Mouse (Mus musculus): ENCODE measurements around the gene Krt88. TPM values are rescaled to one million over a fixed set of nuclear protein-coding genes. Genes with fewer than 3 reads are reported as not detected.

Gene Krt88
- polyA plus RNA-seq, 1 experiment from 2014 or later, result not detected

DNA sequence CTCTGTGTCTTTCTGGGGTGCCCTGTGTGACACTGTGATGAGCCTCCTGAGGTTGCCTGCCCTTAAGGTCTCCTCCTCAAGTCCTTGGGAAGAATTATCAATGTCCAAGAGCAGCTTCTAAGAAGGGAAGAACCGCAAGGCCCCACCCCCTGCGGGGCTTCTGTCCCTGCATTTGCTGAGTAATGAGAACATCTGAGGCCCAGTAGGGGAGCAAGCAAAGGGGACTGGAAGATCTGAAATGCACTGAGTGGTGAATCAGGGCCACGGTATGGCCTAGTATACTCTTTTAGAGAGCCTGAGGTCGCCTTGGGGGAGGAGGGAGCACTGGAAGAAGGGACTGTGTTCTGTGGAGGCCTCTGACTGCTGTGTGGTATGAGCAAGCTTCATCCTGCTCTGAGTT is 34.5 kb downstream of the Krt88 start:
- 42% methylated on average over 4 of the region's 4 CpGs for WGBS
- no peak overlapping the region for H3K27ac ChIP-seq (replicated peaks)
- H3K36me3 ChIP-seq (replicated peaks), result no peaks in the 10 kb centered on the region
- H3K9me3 ChIP-seq, result no peaks in the 10 kb centered on the region
- H3K27me3 ChIP-seq (replicated peaks; ENCODE audit: low read depth, poor library complexity, severe bottlenecking), result peaks cover 36% of the 10 kb centered on the region
- H3K4me3 ChIP-seq, result no peak overlapping the region
- DNase-seq (ENCODE audit: low spot score), result no peak
- H3K4me1 ChIP-seq, result peaks cover 22% of the 10 kb centered on the region

DNA sequence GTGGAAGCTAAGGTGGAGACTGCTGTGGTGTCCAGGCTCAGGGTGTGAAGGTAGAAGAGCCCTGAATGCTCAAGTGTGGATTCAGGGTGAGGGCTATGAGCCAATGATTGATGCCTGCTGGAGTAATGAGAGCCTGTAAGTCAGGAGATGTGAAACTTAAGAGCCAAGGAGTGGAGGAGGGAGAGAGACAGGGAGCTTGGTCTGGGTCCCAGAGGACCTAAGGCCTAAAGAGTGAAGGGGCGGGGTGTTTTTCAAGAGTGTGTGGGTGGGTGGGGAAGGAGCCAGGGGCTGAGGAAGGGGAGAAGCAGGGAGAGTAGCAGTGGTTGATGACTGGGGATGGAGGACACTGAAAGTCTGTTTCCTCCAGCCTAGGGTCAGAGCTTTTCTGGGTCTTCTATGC is 36.1 kb downstream of the Krt88 start:
- Histone ChIP-seq H3K4me3 (no peak overlapping the region), H3K27me3 (replicated peaks; ENCODE audit: low read depth, poor library complexity, severe bottlenecking) (peaks cover 24% of the 10 kb centered on the region), H3K9me3 (no peaks in the 10 kb centered on the region), H3K27ac (replicated peaks) (no peak overlapping the region), H3K36me3 (replicated peaks) (no peaks in the 10 kb centered on the region), H3K4me1 (peaks cover 22% of the 10 kb centered on the region)
- no peak for DNase-seq (ENCODE audit: low spot score)
- WGBS, result 86% methylated on average over 1 of the region's 1 CpGs

DNA sequence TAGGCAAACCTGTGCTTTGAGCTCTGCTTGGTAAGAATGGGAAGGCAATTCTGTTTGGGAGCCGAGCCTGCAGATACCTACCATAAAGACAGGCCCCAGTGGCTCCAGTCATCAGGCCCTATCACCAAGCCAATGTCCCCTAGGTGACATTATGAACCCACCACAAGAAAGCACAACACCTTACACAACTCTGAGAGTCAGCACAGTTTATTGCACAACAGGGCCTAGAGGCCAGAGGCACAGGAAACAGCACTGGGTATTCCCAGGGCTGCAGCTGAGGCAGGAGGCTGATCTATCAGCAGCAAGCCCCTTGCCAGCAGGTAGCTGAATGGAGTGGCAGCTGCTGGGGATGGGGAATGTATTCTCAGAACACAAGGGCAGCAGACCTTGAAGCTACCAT is 37.4 kb downstream of the Krt88 start:
- peak overlapping the region; percentile 15; the same call in 1 of the 2 replicates for H3K27ac ChIP-seq (replicated peaks)
- H3K9me3 ChIP-seq, result no peaks in the 10 kb centered on the region
- DNase-seq (ENCODE audit: low spot score), result no peak
- 86% methylated on average over 1 of the region's 1 CpGs for WGBS
- H3K4me1 ChIP-seq, result peaks cover 11% of the 10 kb centered on the region; the same call in 1 of the 2 replicates
- H3K4me3 ChIP-seq, result no peak overlapping the region
- H3K27me3 ChIP-seq (replicated peaks; ENCODE audit: low read depth, poor library complexity, severe bottlenecking), result peaks cover 11% of the 10 kb centered on the region
- H3K36me3 ChIP-seq (replicated peaks), result no peaks in the 10 kb centered on the region

DNA sequence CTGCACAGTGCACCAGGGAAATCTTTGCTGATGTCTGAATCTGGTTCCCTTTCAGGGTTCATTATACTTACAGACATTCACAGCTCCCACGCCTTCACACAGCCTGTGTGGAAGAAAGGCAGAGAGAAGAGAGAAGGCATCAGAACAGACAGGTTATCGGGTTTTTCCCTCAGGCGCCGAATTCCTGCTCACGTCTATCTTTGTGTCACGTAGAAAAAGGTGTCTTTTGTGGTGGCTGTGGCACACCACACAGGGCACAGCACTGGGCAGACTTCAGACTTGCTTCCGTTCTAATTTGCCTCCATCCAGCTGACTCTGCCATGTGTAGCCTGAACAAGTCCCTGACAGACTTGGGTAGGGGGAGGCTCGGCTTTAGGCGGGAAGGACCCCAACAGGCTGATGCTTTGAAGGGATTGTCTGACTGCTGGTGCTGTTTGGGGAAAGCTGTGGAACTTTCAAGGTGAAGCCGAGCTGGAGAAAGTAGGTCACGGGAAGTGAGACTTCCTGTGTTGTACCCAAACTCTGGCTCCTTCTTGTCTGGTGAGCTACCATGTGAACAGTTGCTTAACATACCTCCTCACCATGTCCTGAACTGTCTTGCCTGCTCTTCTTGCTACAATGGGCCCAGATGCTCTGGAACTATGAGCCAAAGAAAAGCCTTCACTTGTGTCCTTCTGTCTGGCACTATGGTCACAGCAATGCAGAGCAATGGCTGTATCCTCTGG is 38.5 kb downstream of the Krt88 start:
- DNase-seq (ENCODE audit: low spot score), result no peak
- no peaks in the 10 kb centered on the region for H3K36me3 ChIP-seq (replicated peaks)
- H3K27ac ChIP-seq (replicated peaks), result no peak overlapping the region
- 77% methylated on average over 11 of the region's 11 CpGs for WGBS
- peaks cover 11% of the 10 kb centered on the region; the same call in 1 of the 2 replicates for H3K4me1 ChIP-seq
- peaks cover 4% of the 10 kb centered on the region; the same call in 1 of the 2 replicates for H3K27me3 ChIP-seq (replicated peaks; ENCODE audit: low read depth, poor library complexity, severe bottlenecking)
- H3K4me3 ChIP-seq, result no peak overlapping the region
- H3K9me3 ChIP-seq, result no peaks in the 10 kb centered on the region

DNA sequence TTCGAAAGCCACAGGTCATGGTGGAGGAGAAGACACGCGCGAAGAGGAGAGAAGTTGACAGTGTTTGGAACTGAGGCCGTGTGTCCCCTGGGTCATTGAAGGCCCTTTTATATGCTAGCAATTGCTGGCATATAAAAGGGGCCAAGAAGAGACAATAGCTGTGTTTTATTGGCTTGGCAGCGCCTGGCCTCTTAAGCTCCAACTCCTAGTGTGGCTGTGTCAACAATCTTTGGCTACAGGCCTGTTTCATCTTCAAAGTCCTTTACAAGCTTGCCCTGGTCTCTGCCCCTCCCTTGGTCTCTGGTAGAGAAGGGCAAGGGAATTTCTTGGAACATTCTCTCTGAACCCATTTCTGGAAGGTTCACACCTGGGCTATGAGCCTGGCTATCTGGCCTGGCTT is 43.9 kb downstream of the Krt88 start, which contains the start of gene Krt83:
Gene Krt83, minus strand, starts transcription at position 82 of the 400 bp plus-strand sequence.
- Histone ChIP-seq H3K4me1 (peaks cover 6% of the 10 kb centered on the region; the same call in 1 of the 2 replicates), H3K27ac (replicated peaks) (no peak within 1 kb of the TSS), H3K36me3 (replicated peaks) (no peaks in the 10 kb centered on the region), H3K4me3 (no peak within 1 kb of the TSS), H3K27me3 (replicated peaks; ENCODE audit: low read depth, poor library complexity, severe bottlenecking) (no peaks in the 10 kb centered on the region), H3K9me3 (no peaks in the 10 kb centered on the region)
- DNase-seq (ENCODE audit: low spot score), result no peak
- WGBS, result 81% methylated on average over 6 of the region's 6 CpGs

DNA sequence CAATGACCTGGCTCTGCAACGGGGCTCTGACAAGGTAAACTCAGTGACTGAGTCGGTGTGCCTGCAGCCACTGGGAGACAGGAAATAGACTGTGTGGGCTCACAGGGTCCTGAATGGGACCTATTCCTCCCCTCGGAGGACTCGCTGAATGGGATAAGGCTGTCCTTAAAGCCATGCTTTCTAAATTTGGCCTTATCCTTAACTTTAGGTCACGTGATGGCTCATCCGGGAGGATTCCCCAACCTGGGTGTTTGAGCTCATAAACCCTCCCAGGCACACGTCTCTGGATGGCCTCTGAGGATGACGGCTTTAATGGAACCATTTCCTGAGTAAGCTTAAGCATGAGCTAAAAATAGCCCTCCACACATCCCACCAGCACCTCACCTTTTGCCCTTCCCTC is 45.2 kb downstream of the Krt88 start:
- Histone ChIP-seq H3K4me1 (peaks cover 6% of the 10 kb centered on the region; the same call in 1 of the 2 replicates), H3K4me3 (no peak overlapping the region), H3K27ac (replicated peaks) (no peak overlapping the region), H3K27me3 (replicated peaks; ENCODE audit: low read depth, poor library complexity, severe bottlenecking) (no peaks in the 10 kb centered on the region), H3K9me3 (no peaks in the 10 kb centered on the region), H3K36me3 (replicated peaks) (no peaks in the 10 kb centered on the region)
- 66% methylated on average over 8 of the region's 8 CpGs for WGBS
- no peak for DNase-seq (ENCODE audit: low spot score)

DNA sequence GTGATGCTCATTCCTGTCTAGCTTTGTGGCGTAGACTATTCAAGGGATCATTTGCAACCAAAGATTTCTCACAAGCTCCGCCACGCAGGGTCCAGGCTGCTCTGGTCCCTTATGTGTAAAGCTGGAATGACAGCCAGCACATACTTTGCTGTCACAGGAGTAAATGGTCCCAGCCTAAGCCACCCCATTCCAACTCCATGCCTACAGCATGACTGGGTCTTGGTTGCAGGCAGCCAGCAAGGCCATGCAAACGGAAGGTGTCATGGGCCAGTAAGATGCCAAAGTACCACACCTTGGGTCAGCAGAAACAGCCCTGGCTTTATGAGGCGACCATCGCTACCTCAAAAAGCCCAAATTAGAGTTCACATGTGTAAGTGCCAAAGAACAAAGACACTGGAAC is 46.2 kb downstream of the Krt88 start:
- H3K4me1 ChIP-seq, result peaks cover 6% of the 10 kb centered on the region; the same call in 1 of the 2 replicates
- WGBS, result 90% methylated on average over 6 of the region's 6 CpGs
- H3K36me3 ChIP-seq (replicated peaks), result no peaks in the 10 kb centered on the region
- H3K4me3 ChIP-seq, result no peak overlapping the region
- DNase-seq (ENCODE audit: low spot score), result no peak
- H3K9me3 ChIP-seq, result no peaks in the 10 kb centered on the region
- no peaks in the 10 kb centered on the region for H3K27me3 ChIP-seq (replicated peaks; ENCODE audit: low read depth, poor library complexity, severe bottlenecking)
- no peak overlapping the region for H3K27ac ChIP-seq (replicated peaks)

DNA sequence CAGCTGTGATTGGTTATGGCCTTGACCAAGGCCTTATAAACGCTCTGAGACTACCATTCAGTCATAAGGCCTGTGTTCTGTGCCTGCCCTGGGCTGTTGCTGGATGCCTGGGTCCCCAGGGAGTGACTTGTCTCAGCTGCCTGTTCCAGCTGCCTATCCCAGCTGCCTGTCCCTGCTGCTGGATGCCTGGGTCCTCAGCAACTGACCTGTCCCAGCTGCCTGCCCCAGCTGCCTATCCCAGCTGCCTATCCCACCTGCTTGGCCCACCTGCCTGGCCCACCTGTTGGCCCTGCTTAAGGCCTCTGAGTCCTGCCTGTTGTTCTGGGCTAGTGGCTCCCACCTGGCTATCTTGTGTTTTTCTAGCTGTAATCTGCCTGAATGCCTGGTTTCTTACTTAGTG is 46.7 kb downstream of the Krt88 start:
- Histone ChIP-seq H3K4me3 (no peak overlapping the region), H3K27ac (replicated peaks) (no peak overlapping the region), H3K27me3 (replicated peaks; ENCODE audit: low read depth, poor library complexity, severe bottlenecking) (no peaks in the 10 kb centered on the region), H3K36me3 (replicated peaks) (no peaks in the 10 kb centered on the region), H3K4me1 (peaks cover 6% of the 10 kb centered on the region; the same call in 1 of the 2 replicates), H3K9me3 (no peaks in the 10 kb centered on the region)
- 55% methylated on average over 1 of the region's 1 CpGs for WGBS
- DNase-seq (ENCODE audit: low spot score), result no peak

DNA sequence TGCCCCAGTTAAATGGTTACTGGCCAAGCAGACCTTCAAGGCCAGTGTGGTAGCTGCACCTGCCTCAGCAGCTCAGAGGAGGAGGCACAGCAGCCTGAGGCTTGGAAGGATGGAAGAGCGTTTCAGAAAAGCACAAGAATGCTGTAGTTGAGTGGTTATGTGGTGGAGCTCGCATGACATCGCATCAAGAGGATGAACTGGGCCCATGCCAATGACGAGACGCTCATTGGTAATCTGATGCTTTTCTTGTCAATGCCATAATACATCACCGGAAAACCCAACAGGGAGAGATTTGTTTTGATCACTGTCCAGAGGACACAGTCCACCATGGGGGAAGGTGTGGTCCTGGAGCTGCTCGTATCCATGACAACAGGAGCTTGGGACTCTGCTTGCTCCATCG is 47.7 kb downstream of the Krt88 start:
- H3K9me3 ChIP-seq, result no peaks in the 10 kb centered on the region
- H3K4me3 ChIP-seq, result no peak overlapping the region
- DNase-seq (ENCODE audit: low spot score), result no peak
- peaks cover 6% of the 10 kb centered on the region; the same call in 1 of the 2 replicates for H3K4me1 ChIP-seq
- WGBS, result 88% methylated on average over 8 of the region's 8 CpGs
- H3K27me3 ChIP-seq (replicated peaks; ENCODE audit: low read depth, poor library complexity, severe bottlenecking), result no peaks in the 10 kb centered on the region
- H3K27ac ChIP-seq (replicated peaks), result no peak overlapping the region
- H3K36me3 ChIP-seq (replicated peaks), result no peaks in the 10 kb centered on the region

DNA sequence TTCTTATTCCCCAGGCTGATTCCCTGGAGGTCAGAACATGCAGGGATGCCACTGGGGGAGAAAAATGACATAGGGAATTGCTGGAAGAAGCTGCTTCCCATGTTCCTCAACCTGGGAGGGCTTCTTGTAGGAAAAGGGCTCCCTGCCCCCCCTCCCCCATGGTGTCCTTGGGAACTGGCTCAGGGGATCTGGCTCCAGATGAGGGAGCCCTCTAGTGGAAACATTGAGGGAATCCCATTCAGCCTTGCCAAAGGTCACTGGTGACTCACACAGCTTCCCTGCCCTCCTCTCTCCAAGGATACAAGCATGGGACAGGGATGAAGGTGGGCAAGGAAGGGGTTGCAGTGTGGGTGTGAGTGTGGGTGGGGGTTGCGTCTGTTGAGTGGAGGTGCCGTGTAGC is 49.6 kb downstream of the Krt88 start:
- H3K27me3 ChIP-seq (replicated peaks; ENCODE audit: low read depth, poor library complexity, severe bottlenecking), result no peaks in the 10 kb centered on the region
- no peaks in the 10 kb centered on the region for H3K36me3 ChIP-seq (replicated peaks)
- H3K9me3 ChIP-seq, result no peaks in the 10 kb centered on the region
- peak; percentile 31 for DNase-seq (ENCODE audit: low spot score)
- H3K4me3 ChIP-seq, result no peak overlapping the region
- H3K27ac ChIP-seq (replicated peaks), result no peak overlapping the region
- H3K4me1 ChIP-seq, result peaks cover 6% of the 10 kb centered on the region; the same call in 1 of the 2 replicates
- WGBS, result 69% methylated on average over 2 of the region's 2 CpGs

Other genes starting within 250 kb of the Krt88 start
- 5.3 and 6.7 TPM in 2 replicates for gene Grasp, start 223.6 kb upstream of the Krt88 start, polyA plus RNA-seq (2016; fragmentation: Nextera tagmentation; extraction: Ambion mirVana)
- gene Nr4a1, start 193.5 kb upstream of the Krt88 start, polyA plus RNA-seq (2016; fragmentation: Nextera tagmentation; extraction: Ambion mirVana), result 4.7 and 5.3 TPM in 2 replicates
- gene Atg101, start 163.5 kb upstream of the Krt88 start, polyA plus RNA-seq (2016; fragmentation: Nextera tagmentation; extraction: Ambion mirVana), result 86.5 and 91.5 TPM in 2 replicates
- 0.59 and 0.71 TPM in 2 replicates for gene 6030408B16Rik, start 154.5 kb upstream of the Krt88 start, polyA plus RNA-seq (2016; fragmentation: Nextera tagmentation; extraction: Ambion mirVana)
- gene Krt80, start 77.6 kb upstream of the Krt88 start, polyA plus RNA-seq (2016; fragmentation: Nextera tagmentation; extraction: Ambion mirVana), result 0.04 and 0.16 TPM in 2 replicates
- gene Krt7, start 36.7 kb upstream of the Krt88 start, polyA plus RNA-seq (2016; fragmentation: Nextera tagmentation; extraction: Ambion mirVana), result 16.2 and 17.4 TPM in 2 replicates
- 0.12 TPM in 1 of 2 replicates, not detected in the other for gene Krt87, start 8.9 kb upstream of the Krt88 start, polyA plus RNA-seq (2016; fragmentation: Nextera tagmentation; extraction: Ambion mirVana)
- not detected in 2 replicates for gene Krt81, start 16.0 kb downstream of the Krt88 start, polyA plus RNA-seq (2016; fragmentation: Nextera tagmentation; extraction: Ambion mirVana)
- gene Krt86, start 25.7 kb downstream of the Krt88 start, polyA plus RNA-seq (2016; fragmentation: Nextera tagmentation; extraction: Ambion mirVana), result not detected in 2 replicates
- not detected in 2 replicates for gene Krt83, start 43.8 kb downstream of the Krt88 start, polyA plus RNA-seq (2016; fragmentation: Nextera tagmentation; extraction: Ambion mirVana)
- gene Gm49425, start 69.5 kb downstream of the Krt88 start, polyA plus RNA-seq (2016; fragmentation: Nextera tagmentation; extraction: Ambion mirVana), result not detected in 2 replicates
- gene Krt84, start 85.1 kb downstream of the Krt88 start, polyA plus RNA-seq (2016; fragmentation: Nextera tagmentation; extraction: Ambion mirVana), result not detected in 2 replicates
- gene Krt82, start 102.9 kb downstream of the Krt88 start, polyA plus RNA-seq (2016; fragmentation: Nextera tagmentation; extraction: Ambion mirVana), result not detected in 2 replicates
- gene Krt90, start 115.2 kb downstream of the Krt88 start, polyA plus RNA-seq (2016; fragmentation: Nextera tagmentation; extraction: Ambion mirVana), result 0.24 and 0.50 TPM in 2 replicates
- 0.09 TPM in 2 replicates for gene Krt75, start 126.2 kb downstream of the Krt88 start, polyA plus RNA-seq (2016; fragmentation: Nextera tagmentation; extraction: Ambion mirVana)
- not detected in 2 replicates for gene Gm5414, start 180.4 kb downstream of the Krt88 start, polyA plus RNA-seq (2016; fragmentation: Nextera tagmentation; extraction: Ambion mirVana)
- not detected in 2 replicates for gene Gm5478, start 199.6 kb downstream of the Krt88 start, polyA plus RNA-seq (2016; fragmentation: Nextera tagmentation; extraction: Ambion mirVana)
- gene Krt6b, start 232.5 kb downstream of the Krt88 start, polyA plus RNA-seq (2016; fragmentation: Nextera tagmentation; extraction: Ambion mirVana), result not detected in 2 replicates
- gene Krt6a, start 246.6 kb downstream of the Krt88 start, polyA plus RNA-seq (2016; fragmentation: Nextera tagmentation; extraction: Ambion mirVana), result 0.06 and 0.09 TPM in 2 replicates